Mouse (Mus musculus): Measurements from ENCODE around the gene Pdxp. TPM values are rescaled to one million over a fixed set of nuclear protein-coding genes. Genes with fewer than 3 reads are reported as not detected.
A peak's percentile ranks its signal among the peaks of the same experiment; 100 is the strongest.

Gene Pdxp
- total RNA-seq, 2 experiments from 2014 or later = 6.9 to 22.5 TPM

DNA sequence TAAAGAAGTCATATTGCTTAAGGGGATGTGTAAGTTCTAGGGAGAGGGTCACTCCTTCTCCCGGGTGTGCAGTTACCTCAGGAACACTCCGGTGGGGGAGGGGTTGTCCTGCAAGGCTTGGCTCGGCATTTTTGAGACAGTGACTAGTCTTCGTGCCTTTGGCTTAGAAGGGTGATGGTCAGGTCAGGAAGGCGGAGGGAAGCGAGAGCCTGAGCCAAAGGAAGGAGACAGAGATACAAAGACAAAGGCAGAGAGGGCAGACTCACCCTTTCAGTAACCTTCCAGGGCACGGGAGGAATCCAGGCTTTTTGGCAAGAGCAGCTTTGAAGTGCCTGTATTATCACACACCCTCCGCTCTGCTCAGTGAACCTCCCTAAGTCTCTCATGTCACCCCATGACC, 11.4 kb downstream of the Pdxp start:
- no peak for ATAC-seq (replicated peaks; ENCODE audit: low FRiP score, low TSS enrichment, poor library complexity, severe bottlenecking)

DNA sequence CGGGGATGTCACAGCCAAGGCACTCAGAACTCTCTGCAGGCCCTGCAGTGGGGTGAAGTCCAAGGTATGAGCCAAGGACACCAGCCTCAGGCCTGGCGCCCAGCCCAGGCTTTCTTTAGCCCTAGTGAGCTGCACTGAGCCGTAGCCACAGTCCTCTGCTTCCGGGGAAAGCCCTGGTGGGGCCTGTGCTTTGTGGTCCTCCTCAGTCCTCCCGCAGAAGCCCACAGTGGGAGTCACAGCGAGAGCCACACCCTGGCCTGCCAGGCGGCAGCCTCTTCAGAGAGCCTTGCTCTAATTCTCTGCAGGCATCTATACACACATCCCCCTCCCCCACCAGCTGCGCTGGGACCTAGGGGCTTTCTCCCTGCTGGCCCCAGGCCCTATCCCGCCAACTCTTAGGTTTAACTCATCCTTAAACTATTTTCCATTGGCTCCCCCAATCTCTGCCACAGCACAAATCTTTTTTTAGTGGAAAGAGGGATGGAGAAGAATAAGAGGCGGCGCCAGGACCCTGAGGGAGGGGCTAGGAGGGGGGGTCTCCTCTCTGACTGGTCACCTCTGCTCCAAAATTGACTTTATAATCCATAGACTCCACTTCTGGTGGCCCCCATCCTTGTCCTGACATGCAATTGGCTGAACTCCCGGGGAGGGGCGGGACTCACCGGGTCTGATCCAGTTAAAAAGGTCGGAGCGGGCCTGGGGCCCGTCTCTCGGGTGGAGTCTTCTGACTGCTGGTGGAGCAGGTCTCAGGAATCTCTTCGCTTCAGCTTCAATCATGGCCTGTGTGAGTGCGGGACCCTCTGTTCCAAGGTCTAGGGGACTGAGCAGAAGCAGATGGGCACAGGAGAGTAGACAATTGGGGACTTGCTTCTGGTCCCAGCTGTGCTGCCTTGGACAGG, 12.6 kb downstream of the Pdxp start, which contains the start of gene Lgals1:
Gene Lgals1, plus strand, starts transcription at position 705 of the 899 bp plus-strand sequence.
- ATAC-seq (replicated peaks; ENCODE audit: low FRiP score, low TSS enrichment, poor library complexity, severe bottlenecking) = 0 out of 2 replicates have a peak, but pooled peaks have one; percentile 7

DNA sequence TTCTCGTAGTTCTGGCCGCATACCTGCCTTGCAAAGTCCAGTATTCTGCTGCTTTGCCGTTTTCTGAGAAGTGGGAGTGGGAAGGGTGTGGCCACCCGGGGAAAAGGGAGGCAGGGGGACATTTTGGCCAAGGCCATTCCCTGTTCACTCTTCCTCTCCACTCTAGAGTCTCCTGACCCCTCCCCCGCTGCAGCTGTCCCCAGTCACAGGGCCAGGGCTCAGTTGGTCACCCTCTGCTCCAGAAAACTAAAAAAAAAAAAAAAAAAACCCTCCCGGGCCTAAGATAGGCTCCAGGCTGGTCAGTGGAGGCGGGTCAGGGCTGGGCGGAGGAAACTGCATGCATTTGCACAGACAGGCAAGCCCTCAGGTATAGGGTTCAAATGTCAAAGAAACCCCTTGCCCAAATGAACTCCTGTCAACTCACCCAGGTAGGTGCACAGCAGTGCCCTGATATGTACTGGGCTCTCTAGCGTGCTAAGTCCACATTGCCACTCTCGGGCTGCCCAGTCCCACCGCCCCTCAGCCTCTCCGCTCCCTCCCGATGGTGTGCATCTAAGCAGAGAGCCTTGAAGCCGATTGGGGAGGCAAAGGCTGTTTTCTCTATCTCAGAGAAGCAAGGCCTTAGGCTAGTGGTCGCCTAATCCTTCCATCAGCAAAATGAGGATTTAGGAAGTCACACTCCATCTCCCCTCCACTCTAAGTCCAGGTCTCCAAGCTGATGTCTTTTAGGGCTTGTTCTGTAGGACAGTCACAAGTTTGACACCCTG, 13.5 kb downstream of the Pdxp start:
- no peak for ATAC-seq (replicated peaks; ENCODE audit: low FRiP score, low TSS enrichment, poor library complexity, severe bottlenecking)

DNA sequence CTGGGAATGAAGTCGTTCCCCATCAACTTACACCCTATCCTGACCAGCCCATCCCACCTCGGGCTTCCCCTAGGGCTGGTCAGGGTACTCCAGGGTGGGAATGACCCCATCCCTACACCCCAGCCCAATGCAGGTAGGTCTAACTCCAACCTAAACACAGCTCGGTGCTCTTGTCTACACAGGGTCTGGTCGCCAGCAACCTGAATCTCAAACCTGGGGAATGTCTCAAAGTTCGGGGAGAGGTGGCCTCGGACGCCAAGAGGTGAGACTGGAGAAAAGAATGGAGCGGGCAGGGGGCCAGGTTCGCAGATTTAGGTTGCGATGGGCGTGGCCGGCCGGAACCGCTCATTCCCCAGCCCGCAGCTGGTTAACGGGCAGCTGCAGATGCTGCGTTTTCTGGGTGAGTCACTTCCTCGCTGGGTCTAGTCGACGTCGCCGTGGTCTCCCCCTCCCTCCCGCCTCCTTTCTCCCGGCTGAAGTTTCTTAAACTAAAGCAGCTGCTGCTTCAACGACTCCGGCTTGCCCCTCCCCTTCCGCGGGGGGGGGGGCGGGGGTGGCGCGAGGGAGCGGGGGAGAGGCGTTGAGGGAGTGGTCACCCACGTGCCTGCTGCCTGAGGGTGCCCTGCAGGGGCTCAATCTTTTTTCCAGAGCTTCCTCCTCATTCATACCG, 14.2 kb downstream of the Pdxp start:
- peak; percentile 24; the same call in 1 of the 2 replicates for ATAC-seq (replicated peaks; ENCODE audit: low FRiP score, low TSS enrichment, poor library complexity, severe bottlenecking)

DNA sequence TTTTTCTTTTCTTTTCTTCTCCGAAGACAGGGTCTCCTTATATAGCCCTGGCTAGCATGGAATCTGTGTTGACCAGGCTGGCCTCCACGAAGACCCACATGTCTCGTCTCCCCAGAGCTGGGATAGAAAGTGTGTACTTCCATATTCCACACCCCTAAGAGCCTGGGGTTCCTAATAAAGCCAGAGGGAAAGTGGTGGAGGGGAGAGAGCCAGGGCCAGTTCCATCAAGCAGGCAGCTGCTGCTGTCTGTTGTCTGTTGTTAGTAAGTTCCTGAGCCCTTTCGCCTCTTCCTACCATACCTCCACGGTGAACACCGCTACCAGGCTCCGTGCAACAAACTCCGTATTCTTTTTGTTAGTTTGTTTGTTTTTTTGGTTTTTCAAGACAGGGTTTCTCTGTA, 14.8 kb downstream of the Pdxp start:
- no peak for ATAC-seq (replicated peaks; ENCODE audit: low FRiP score, low TSS enrichment, poor library complexity, severe bottlenecking)

DNA sequence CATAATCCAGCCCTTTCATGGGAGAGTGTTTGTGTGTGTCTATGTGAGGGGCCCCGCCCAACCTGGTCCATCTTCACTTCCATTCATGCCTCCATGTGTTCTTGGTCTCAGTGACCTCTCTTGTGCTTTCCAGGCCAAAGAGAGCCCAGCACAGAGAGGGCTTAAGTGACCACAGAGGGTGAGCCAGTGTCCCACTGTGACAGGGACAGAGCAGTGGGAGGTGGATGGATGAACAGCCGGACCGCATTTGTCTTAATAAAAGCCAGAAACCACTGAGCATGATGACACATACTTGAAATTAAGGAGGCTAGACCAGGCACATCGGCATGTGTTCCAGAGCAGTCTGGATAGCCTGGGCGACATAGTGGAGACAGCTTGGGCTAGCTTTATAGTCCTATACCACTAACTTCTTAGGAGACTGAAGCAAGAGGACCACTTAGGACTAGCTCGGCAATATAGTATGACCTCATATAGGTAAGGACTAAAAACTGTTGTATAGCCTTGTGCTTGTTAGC, 16.5 kb downstream of the Pdxp start:
- ATAC-seq (replicated peaks; ENCODE audit: low FRiP score, low TSS enrichment, poor library complexity, severe bottlenecking) = no peak

DNA sequence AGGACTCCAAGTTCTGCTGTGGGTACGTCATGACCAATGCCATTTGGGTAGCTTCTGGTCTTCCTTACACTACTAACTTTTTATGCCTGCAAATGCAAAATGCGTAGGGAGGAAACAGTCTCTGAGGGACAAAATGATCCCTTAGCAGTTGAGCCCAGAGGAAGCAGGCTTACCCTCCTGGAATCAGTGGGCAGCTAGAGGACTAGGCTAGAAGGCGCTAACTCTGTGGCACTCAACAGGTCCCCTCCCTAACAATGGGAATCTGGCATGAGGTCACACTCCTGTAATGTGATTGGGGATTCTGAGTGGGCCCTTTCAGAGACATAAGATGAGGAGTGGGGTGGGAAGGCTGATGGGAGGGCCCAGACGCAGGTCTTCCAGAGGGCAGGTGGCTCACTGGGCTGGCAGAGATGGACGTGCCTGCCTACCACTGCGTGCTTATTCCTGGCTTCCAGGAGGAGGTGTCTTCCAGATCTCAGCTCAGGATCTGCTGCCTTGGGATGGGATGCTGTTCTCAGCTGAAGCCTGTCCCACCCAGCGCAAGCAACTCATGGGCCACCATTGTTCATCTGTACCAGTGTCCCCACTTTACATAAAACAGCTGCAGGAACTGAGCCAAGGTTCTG, 17.2 kb downstream of the Pdxp start:
- ATAC-seq (replicated peaks; ENCODE audit: low FRiP score, low TSS enrichment, poor library complexity, severe bottlenecking) = no peak

DNA sequence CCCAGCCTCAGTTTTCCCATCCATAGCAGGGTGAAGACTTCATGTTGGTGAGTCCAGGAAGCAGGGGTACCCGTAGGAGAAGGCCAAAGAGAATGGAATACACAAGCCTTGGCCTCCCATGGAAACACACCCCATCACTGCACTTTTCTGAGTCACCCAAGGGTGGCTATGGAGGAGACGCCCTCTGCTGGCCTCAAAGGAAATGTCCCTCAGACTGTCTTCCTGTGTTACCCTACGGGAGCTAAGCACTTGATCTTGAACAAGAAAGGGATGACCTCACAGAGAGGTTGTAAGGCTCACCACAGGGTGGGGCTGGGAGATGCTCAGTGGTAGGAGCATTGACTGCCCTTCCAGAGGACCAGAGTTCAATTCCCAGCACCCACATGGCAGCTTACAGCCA, 17.9 kb downstream of the Pdxp start:
- ATAC-seq (replicated peaks; ENCODE audit: low FRiP score, low TSS enrichment, poor library complexity, severe bottlenecking) = peak; percentile 74

DNA sequence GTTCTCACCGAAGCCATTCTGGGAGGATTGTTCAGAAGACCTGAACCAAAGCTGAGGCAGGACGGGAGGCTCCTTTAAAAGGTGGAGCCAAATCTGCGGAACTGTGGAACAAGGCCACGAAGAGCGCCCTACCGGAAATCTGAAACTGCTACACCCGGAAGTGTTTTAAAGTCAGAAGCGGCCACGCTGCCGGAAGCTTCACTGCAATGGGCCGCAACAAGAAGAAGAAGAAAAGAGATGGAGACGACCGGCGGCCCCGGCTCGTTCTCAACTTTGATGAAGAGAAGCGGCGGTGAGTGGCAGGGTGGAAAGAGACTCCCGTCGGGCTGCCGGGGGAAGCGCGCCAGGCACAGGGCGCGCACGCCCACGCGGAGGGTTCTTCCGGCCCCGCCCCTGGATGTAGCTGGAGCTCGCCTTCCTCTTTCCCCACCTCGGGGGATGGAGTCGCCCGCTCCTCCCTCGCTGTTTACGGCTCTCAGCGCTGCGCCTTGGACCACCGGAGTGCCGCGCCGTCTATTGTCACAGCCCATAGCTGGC, 21.1 kb downstream of the Pdxp start, which contains the start of gene Nol12:
Gene Nol12, plus strand, starts transcription at position 150 of the 537 bp plus-strand sequence.
- peak; percentile 74 for ATAC-seq (replicated peaks; ENCODE audit: low FRiP score, low TSS enrichment, poor library complexity, severe bottlenecking)

DNA sequence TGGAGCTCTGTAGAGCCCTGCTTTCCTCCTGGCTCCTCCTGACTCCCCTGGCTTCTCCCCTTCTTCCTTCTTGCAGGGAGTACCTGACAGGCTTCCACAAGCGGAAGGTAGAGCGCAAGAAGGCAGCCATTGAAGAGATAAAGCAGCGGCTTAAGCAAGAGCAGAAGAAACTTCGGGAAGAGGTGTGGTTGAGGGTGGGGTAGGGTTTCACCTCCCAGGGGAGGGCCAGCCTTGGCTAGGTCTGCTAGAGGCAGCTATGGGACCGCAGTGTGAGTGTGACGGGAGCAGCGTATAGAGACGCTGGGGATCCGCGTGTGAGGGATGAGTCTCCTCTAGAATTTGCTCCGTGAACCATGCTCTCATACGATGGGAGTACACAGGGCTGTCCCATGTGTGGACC, 22.7 kb downstream of the Pdxp start:
- no peak for ATAC-seq (replicated peaks; ENCODE audit: low FRiP score, low TSS enrichment, poor library complexity, severe bottlenecking)

DNA sequence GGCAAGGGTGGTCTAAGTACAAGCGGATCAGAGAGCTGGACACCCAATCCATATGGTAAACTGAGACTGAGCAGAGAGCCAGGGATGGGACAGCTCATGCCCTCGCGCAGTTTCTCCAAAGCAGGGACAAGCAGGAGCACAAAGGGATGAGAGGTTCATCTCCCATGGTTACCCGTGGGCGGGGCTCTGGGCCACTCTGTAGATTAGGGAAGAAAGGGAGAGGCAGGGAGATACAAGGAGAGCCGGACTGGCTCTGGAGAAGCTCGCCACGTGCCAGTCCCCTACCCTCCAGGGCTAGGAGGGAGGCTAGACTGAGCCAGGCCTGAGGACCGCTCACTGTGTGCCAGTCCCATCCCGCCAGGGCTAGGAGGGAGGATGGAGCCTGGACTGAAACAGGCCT, 23.6 kb downstream of the Pdxp start:
- no peak for ATAC-seq (replicated peaks; ENCODE audit: low FRiP score, low TSS enrichment, poor library complexity, severe bottlenecking)

DNA sequence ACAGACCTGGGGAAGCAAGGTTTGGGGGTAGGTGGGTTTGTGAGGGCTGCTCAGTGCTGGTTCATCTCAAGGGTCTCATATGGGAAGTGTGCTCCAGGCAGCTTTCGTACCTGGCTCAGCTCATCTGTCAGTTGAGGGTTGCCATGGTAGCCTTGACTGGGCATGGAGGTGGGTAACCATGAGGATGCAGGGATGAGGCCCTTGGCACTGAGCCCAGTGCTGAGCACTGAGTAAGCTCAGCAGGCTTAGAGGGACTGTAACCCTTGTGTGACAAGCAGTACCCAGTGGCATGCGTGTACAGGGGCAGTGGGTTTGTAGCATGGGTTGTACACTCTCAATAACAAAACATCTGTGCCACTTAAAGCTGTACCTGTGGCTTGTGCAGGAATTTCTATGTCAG, 24.2 kb downstream of the Pdxp start:
- ATAC-seq (replicated peaks; ENCODE audit: low FRiP score, low TSS enrichment, poor library complexity, severe bottlenecking) = no peak

DNA sequence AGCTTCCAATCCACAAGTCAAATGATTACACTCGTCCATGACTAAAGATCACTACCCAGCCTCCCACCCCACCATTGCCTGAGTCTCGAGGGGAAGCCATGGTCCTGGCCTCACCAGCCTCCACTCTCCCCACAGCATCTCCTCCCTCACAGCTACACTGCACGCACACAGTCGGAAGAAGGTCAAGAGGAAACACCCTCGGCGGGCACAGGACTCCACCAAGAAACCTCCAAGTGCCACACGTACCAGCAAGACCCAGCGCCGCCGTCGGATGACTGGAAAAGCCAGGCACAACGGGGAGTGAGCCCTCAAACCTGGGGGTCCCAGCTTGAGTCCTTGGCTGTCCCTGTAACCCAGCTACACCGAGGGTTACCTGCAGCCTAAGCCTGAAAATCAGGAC, 26.6 kb downstream of the Pdxp start:
- ATAC-seq (replicated peaks; ENCODE audit: low FRiP score, low TSS enrichment, poor library complexity, severe bottlenecking) = no peak

DNA sequence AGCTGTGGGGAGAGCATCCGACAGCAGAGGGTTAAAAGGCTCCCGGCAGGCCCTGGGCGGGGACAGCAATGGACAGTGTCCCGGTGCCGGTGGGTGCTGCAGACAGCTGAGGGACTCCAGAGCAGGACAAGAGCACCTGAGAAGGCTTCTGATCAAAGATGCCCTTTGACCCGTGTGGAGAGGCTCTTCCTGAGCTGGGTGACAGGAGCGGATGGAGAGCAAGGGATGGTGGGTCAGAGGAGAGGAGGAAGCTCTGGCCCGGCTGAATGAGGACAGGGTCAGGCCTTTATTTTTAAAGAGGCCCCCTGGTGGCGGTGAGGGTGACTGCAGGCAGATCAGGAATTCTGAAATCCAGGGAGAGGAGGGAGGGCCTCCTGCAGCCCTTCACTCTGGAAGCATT, 28.9 kb downstream of the Pdxp start:
- ATAC-seq (replicated peaks; ENCODE audit: low FRiP score, low TSS enrichment, poor library complexity, severe bottlenecking) = peak; percentile 43

DNA sequence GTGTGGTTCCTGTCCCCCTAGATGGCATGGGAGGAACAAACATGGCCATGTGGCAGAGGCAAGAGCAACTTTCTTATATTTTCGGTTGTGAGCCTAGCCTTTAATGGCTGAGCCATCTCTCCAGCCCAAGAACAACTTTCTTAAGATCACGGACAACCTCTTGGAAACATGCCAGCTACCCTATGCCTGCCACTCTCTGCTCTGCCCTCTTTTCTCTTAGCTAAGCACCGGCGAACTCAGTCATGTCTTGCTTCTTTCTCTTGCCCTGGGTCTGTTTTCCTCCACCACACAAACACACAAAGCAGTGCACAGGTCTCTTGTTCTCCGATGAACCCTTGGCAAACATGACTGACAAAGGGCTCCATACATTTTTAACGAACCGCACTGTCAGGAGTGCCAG, 32.5 kb downstream of the Pdxp start:
- no peak for ATAC-seq (replicated peaks; ENCODE audit: low FRiP score, low TSS enrichment, poor library complexity, severe bottlenecking)

DNA sequence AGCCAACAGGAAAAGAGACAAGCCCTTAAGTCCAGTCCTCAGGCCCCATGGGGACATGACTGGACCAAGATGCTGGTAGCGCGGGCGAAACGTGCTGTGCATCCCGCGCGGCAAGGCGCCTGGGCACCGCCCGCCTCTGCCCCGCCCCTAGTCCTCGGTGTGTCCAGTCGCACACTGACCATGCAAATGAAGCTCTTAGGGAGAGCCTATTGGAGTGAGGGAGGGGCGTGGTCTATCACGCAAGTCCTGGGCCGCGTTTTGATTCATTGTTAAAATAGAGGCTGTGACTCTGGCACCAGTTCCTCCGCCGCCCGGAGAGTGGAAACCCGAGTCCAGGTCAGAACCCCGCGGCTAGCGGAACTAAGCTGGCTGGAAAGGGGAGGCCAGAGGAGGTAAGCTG, 33.9 kb downstream of the Pdxp start, which contains the start of gene Triobp:
Gene Triobp, plus strand, starts transcription at position 68 of the 400 bp plus-strand sequence.
- ATAC-seq (replicated peaks; ENCODE audit: low FRiP score, low TSS enrichment, poor library complexity, severe bottlenecking) = peak; percentile 89

DNA sequence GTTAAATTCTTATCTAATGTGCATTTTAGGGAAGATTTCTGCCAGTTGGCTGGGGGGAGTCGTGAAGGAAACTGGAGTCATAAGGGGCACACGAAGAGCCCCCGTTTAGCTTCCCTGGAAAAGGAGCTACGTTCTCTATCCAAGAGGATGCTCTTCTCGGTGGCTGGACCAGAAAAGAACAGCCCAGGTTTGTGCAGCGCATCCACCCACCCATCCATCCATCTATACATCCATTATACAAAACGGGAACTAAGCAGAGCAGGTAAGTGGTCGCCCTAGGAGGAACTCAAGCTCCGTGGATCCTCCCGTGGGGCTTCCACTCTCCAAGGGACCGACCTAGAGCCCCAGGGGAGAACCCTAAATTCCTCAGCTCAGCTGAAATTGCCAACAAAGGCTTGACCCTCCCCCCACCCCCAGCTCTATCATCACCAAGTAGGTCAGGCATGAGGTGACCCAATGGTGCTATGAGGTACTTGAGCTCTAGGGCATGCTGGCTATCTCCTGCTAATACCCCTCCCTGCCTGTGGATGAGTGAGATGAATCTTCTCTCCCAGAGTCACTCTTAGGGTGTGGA, 34.5 kb downstream of the Pdxp start:
- ATAC-seq (replicated peaks; ENCODE audit: low FRiP score, low TSS enrichment, poor library complexity, severe bottlenecking) = no peak

DNA sequence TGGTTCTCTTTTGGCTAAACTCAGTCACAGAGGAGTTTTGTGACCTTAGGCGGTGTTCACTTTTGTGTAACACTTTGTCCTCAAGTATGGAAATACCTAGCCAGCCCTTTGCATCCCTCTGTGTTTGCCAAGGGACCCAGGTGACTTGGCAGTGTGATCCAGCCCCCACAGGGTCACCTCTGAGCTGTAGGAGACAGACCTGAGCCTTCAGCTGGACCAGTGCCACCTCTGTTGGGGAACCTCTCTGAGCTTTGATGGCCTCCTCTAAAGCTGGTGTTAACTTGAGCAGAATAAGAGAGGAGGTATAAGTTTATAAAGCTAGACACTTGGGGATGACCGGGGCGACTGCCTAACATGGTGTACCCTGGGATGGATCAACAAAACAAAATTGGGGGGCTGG, 35.2 kb downstream of the Pdxp start:
- ATAC-seq (replicated peaks; ENCODE audit: low FRiP score, low TSS enrichment, poor library complexity, severe bottlenecking) = no peak

DNA sequence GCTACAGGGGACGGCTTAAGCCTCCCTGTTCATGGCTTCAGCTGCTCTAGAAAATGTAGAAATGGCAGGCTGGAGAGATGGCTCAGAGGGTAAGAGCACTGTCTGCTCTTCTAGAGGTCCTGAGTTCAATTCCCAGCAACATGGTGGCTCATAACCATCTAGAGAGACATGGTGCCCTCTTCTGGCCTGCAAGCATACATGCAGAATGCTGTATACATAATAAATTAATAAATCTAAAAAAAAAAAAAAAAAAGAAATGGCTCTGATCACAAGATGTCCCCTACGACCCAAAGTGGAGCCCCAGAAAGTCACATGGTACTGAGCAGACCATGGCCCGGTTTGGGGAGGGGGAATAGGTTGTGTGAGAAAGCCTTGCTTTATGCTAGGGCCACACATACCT, 41.9 kb downstream of the Pdxp start:
- ATAC-seq (replicated peaks; ENCODE audit: low FRiP score, low TSS enrichment, poor library complexity, severe bottlenecking) = no peak

All from megakaryocyte-erythroid progenitor cell, adult 5-6 weeks (primary cell).